In the genomic region with DNA sequence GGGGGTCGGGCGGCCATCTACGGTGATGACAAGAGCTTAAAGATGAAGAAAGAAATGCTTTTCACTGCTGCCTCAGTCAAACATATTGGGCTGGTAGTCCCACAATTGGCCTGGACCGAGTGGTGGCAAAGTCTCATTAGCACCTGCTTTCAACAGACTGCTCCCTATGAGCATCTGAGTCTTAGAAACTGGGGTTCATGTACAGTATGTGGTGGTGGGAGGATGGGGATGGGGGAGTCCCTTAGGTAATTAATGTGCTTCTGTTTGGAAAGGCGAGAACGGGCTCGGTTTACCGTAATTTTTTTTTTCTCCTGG, we compare ENCODE assay signal across 8 mouse cellular contexts.
DNase-seq lines count a peak whose midpoint lies in the region; ATAC-seq lines count a peak whose summit lies in the region.

No protein-coding gene starts in this region.

- DNase-seq in lung, postnatal 25 days (ENCODE audit: low spot score) = no peak
- no peak for DNase-seq in limb, embryonic 10.5 days (ENCODE audit: low spot score)
- DNase-seq in thymus, postnatal 10 days (ENCODE audit: low spot score in 2 of 2) = no peak
- DNase-seq in left cerebral cortex, adult 18-20 months (ENCODE audit: low spot score in 2 of 2) = no peak
- no peak for DNase-seq in layer of hippocampus, adult 9-11 months

- H3K4me2 ChIP-seq in lung, embryonic 16.5 days (ENCODE audit: low read depth, low read length) = peak overlapping the region; percentile 75
- H3K4me2 ChIP-seq in forebrain, embryonic 12.5 days = peak overlapping the region; percentile 68
- H3K4me2 ChIP-seq in stomach, embryonic 14.5 days (replicated peaks; ENCODE audit: low read depth, low read length) = peak overlapping the region; percentile 91

- H3K4me3 ChIP-seq in lung, embryonic 16.5 days (ENCODE audit: low read length) = peak overlapping the region; percentile 52
- peak overlapping the region; percentile 72 for H3K4me3 ChIP-seq in forebrain, embryonic 12.5 days (replicated peaks)
- H3K4me3 ChIP-seq in limb, embryonic 10.5 days = peak overlapping the region; percentile 77
- peak overlapping the region; percentile 46 for H3K4me3 ChIP-seq in stomach, embryonic 14.5 days (ENCODE audit: low read depth, low read length)

- 1% methylated on average over 8 of the region's 8 CpGs for WGBS in lung, embryonic 16.5 days
- WGBS in forebrain, embryonic 12.5 days = 1% methylated on average over 8 of the region's 8 CpGs
- 2% methylated on average over 8 of the region's 8 CpGs for WGBS in limb, embryonic 10.5 days
- 2% methylated on average over 8 of the region's 8 CpGs for WGBS in stomach, embryonic 14.5 days

- H3K27me3 ChIP-seq in lung, embryonic 16.5 days (ENCODE audit: control insufficient read depth, insufficient read depth, low read depth, low read length) = peaks cover 74% of the 10 kb centered on the region
- peaks cover 69% of the 10 kb centered on the region for H3K27me3 ChIP-seq in forebrain, embryonic 12.5 days
- H3K27me3 ChIP-seq in limb, embryonic 10.5 days (ENCODE audit: low read depth, poor library complexity, severe bottlenecking) = peaks cover 100% of the 10 kb centered on the region
- H3K27me3 ChIP-seq in stomach, embryonic 14.5 days (ENCODE audit: control insufficient read depth, insufficient read depth, low read length) = peaks cover 68% of the 10 kb centered on the region

- peaks cover 10% of the 10 kb centered on the region for H3K4me1 ChIP-seq in lung, embryonic 16.5 days (replicated peaks; ENCODE audit: control insufficient read depth, insufficient read depth, low read length)
- H3K4me1 ChIP-seq in forebrain, embryonic 12.5 days = peaks cover 49% of the 10 kb centered on the region
- H3K4me1 ChIP-seq in limb, embryonic 10.5 days = peaks cover 63% of the 10 kb centered on the region
- H3K4me1 ChIP-seq in stomach, embryonic 14.5 days (ENCODE audit: control insufficient read depth, insufficient read depth, low read length) = no peaks in the 10 kb centered on the region

- H3K9me3 ChIP-seq in lung, embryonic 16.5 days (ENCODE audit: control insufficient read depth, low read length) = no peaks in the 10 kb centered on the region
- no peaks in the 10 kb centered on the region for H3K9me3 ChIP-seq in forebrain, embryonic 12.5 days
- H3K9me3 ChIP-seq in limb, embryonic 10.5 days (replicated peaks) = no peaks in the 10 kb centered on the region
- no peaks in the 10 kb centered on the region for H3K9me3 ChIP-seq in stomach, embryonic 14.5 days (ENCODE audit: control insufficient read depth, low read depth, low read length)

- no peak for ATAC-seq in lung, embryonic 16.5 days (ENCODE audit: low read depth)
- ATAC-seq in forebrain, embryonic 12.5 days (ENCODE audit: low FRiP score) = no peak
- no peak for ATAC-seq in stomach, embryonic 14.5 days (ENCODE audit: insufficient number of reproducible peaks, insufficient read depth, low FRiP score, low read depth)

- no peaks in the 10 kb centered on the region for H3K36me3 ChIP-seq in lung, embryonic 16.5 days (ENCODE audit: control insufficient read depth, insufficient read depth, low read length)
- H3K36me3 ChIP-seq in forebrain, embryonic 12.5 days (replicated peaks) = no peaks in the 10 kb centered on the region
- no peaks in the 10 kb centered on the region for H3K36me3 ChIP-seq in limb, embryonic 10.5 days
- H3K36me3 ChIP-seq in stomach, embryonic 14.5 days (ENCODE audit: control insufficient read depth, insufficient read depth, low read length) = no peaks in the 10 kb centered on the region

- no peak overlapping the region for H3K27ac ChIP-seq in lung, embryonic 16.5 days (ENCODE audit: low read length)
- peak overlapping the region; percentile 98 for H3K27ac ChIP-seq in forebrain, embryonic 12.5 days
- no peak overlapping the region for H3K27ac ChIP-seq in limb, embryonic 10.5 days
- no peak overlapping the region for H3K27ac ChIP-seq in stomach, embryonic 14.5 days (ENCODE audit: low read length)

- no peak overlapping the region for H3K9ac ChIP-seq in lung, embryonic 16.5 days (ENCODE audit: low read length)
- peak overlapping the region; percentile 88 for H3K9ac ChIP-seq in forebrain, embryonic 12.5 days
- no peak overlapping the region for H3K9ac ChIP-seq in stomach, embryonic 14.5 days (replicated peaks; ENCODE audit: low read depth, low read length)
